Mouse (Mus musculus): ENCODE results near the gene Fmnl2. TPM values are rescaled to one million over a fixed set of nuclear protein-coding genes. Genes with fewer than 3 reads are reported as not detected.

The Fmnl2 gene
- total RNA-seq, 1 experiment = 13.6 TPM

- peaks cover 11% of the 10 kb centered on the region in 2 experiments for H3K4me1 ChIP-seq (ENCODE audit: control insufficient read depth in 2 of 2, insufficient read depth in 2 of 2, low read length in 2 of 2, poor library complexity in 1 of 2)
- H3K9me3 ChIP-seq (ENCODE audit: control insufficient read depth, insufficient read depth, low read depth, low read length) = no peaks in the 10 kb centered on the region
- no peak overlapping the region for H3K4me3 ChIP-seq (ENCODE audit: insufficient read depth in 1 of 2, low read depth in 1 of 2, low read length in 2 of 2, poor library complexity in 1 of 2, severe bottlenecking in 1 of 2)
- H3K36me3 ChIP-seq (ENCODE audit: control insufficient read depth, insufficient read depth, low read length, poor library complexity, severe bottlenecking) = no peaks in the 10 kb centered on the region
- no peak for DNase-seq (ENCODE audit: low read depth, low spot score)
- TF ChIP-seq CHD2 (IDR thresholded peaks at IDR 0.05; ENCODE audit: low read depth, low read length) (no peak), ZNF384 (IDR thresholded peaks at IDR 0.05; ENCODE audit: low read depth, low read length) (no peak), MAFK (IDR thresholded peaks at IDR 0.05; ENCODE audit: insufficient read depth, low read depth, low read length) (no peak), ZC3H11A (IDR thresholded peaks at IDR 0.05; ENCODE audit: borderline replicate concordance, low read depth, low read length) (no peak), HCFC1 (IDR thresholded peaks at IDR 0.05; ENCODE audit: borderline replicate concordance, insufficient read depth, low read length) (no peak)
- in situ Hi-C loops (cut with MboI; ENCODE audit: low sequenced_read_pairs in 2 of 2, unreplicated experiment in 2 of 2) = no loop called here
- H3K27ac ChIP-seq (ENCODE audit: insufficient read depth, low read depth, low read length, poor library complexity, severe bottlenecking) = no peak overlapping the region
- H3K9ac ChIP-seq (ENCODE audit: insufficient read depth, low read depth, low read length, poor library complexity, severe bottlenecking) = no peak overlapping the region
Measured at GRCm38 (mm10) chr2:52966227-52966626, 108.6 kb downstream of the Fmnl2 start.

GRCm38 (mm10) chr2:52966820-52967460 is 109.3 kb downstream of the Fmnl2 start:
- DNase-seq (ENCODE audit: low read depth, low spot score) = no peak

GRCm38 (mm10) chr2:52967461-52967823 is 109.8 kb downstream of the Fmnl2 start:
- no peaks in the 10 kb centered on the region for H3K9me3 ChIP-seq (ENCODE audit: control insufficient read depth, insufficient read depth, low read depth, low read length)
- in situ Hi-C loops (cut with MboI; ENCODE audit: low sequenced_read_pairs in 2 of 2, unreplicated experiment in 2 of 2) = no loop called here
- peaks cover 4 to 7% of the 10 kb centered on the region in 2 experiments; a peak in 3 of 4 replicates for H3K4me1 ChIP-seq (ENCODE audit: control insufficient read depth in 2 of 2, insufficient read depth in 2 of 2, low read length in 2 of 2, poor library complexity in 1 of 2)
- no peak for DNase-seq (ENCODE audit: low read depth, low spot score)
- H3K4me3 ChIP-seq (ENCODE audit: insufficient read depth in 1 of 2, low read depth in 1 of 2, low read length in 2 of 2, poor library complexity in 1 of 2, severe bottlenecking in 1 of 2) = no peak overlapping the region
- H3K36me3 ChIP-seq (ENCODE audit: control insufficient read depth, insufficient read depth, low read length, poor library complexity, severe bottlenecking) = no peaks in the 10 kb centered on the region
- no peak overlapping the region for H3K27ac ChIP-seq (ENCODE audit: insufficient read depth, low read depth, low read length, poor library complexity, severe bottlenecking)
- H3K9ac ChIP-seq (ENCODE audit: insufficient read depth, low read depth, low read length, poor library complexity, severe bottlenecking) = no peak overlapping the region
- TF ChIP-seq CHD2 (IDR thresholded peaks at IDR 0.05; ENCODE audit: low read depth, low read length) (no peak), ZNF384 (IDR thresholded peaks at IDR 0.05; ENCODE audit: low read depth, low read length) (no peak), MAFK (IDR thresholded peaks at IDR 0.05; ENCODE audit: insufficient read depth, low read depth, low read length) (no peak), HCFC1 (IDR thresholded peaks at IDR 0.05; ENCODE audit: borderline replicate concordance, insufficient read depth, low read length) (no peak), ZC3H11A (IDR thresholded peaks at IDR 0.05; ENCODE audit: borderline replicate concordance, low read depth, low read length) (no peak)

More at GRCm38 (mm10) chr2:52966820-52967460, 109.3 kb downstream of the Fmnl2 start:
- Histone ChIP-seq H3K36me3 (ENCODE audit: control insufficient read depth, insufficient read depth, low read length, poor library complexity, severe bottlenecking) (no peaks in the 10 kb centered on the region), H3K9me3 (ENCODE audit: control insufficient read depth, insufficient read depth, low read depth, low read length) (no peaks in the 10 kb centered on the region), H3K4me1 (ENCODE audit: control insufficient read depth in 2 of 2, insufficient read depth in 2 of 2, low read length in 2 of 2, poor library complexity in 1 of 2) (peaks cover 8% of the 10 kb centered on the region in 2 experiments; a peak in 3 of 4 replicates), H3K27ac (ENCODE audit: insufficient read depth, low read depth, low read length, poor library complexity, severe bottlenecking) (no peak overlapping the region), H3K9ac (ENCODE audit: insufficient read depth, low read depth, low read length, poor library complexity, severe bottlenecking) (no peak overlapping the region), H3K4me3 (ENCODE audit: insufficient read depth in 1 of 2, low read depth in 1 of 2, low read length in 2 of 2, poor library complexity in 1 of 2, severe bottlenecking in 1 of 2) (no peak overlapping the region)
- TF ChIP-seq HCFC1 (IDR thresholded peaks at IDR 0.05; ENCODE audit: borderline replicate concordance, insufficient read depth, low read length) (no peak), MAFK (IDR thresholded peaks at IDR 0.05; ENCODE audit: insufficient read depth, low read depth, low read length) (no peak), ZC3H11A (IDR thresholded peaks at IDR 0.05; ENCODE audit: borderline replicate concordance, low read depth, low read length) (no peak), ZNF384 (IDR thresholded peaks at IDR 0.05; ENCODE audit: low read depth, low read length) (no peak), CHD2 (IDR thresholded peaks at IDR 0.05; ENCODE audit: low read depth, low read length) (no peak)
- in situ Hi-C loops (cut with MboI; ENCODE audit: low sequenced_read_pairs in 2 of 2, unreplicated experiment in 2 of 2) = no loop called here

GRCm38 (mm10) chr2:52968884-52969283 is 111.2 kb downstream of the Fmnl2 start:
- H3K9ac ChIP-seq (ENCODE audit: insufficient read depth, low read depth, low read length, poor library complexity, severe bottlenecking) = no peak overlapping the region
- no peaks in the 10 kb centered on the region for H3K36me3 ChIP-seq (ENCODE audit: control insufficient read depth, insufficient read depth, low read length, poor library complexity, severe bottlenecking)
- H3K4me3 ChIP-seq (ENCODE audit: insufficient read depth in 1 of 2, low read depth in 1 of 2, low read length in 2 of 2, poor library complexity in 1 of 2, severe bottlenecking in 1 of 2) = no peak overlapping the region
- TF ChIP-seq ZC3H11A (IDR thresholded peaks at IDR 0.05; ENCODE audit: borderline replicate concordance, low read depth, low read length) (no peak), ZNF384 (IDR thresholded peaks at IDR 0.05; ENCODE audit: low read depth, low read length) (no peak), HCFC1 (IDR thresholded peaks at IDR 0.05; ENCODE audit: borderline replicate concordance, insufficient read depth, low read length) (no peak), CHD2 (IDR thresholded peaks at IDR 0.05; ENCODE audit: low read depth, low read length) (no peak)
- in situ Hi-C loops (cut with MboI; ENCODE audit: low sequenced_read_pairs in 2 of 2, unreplicated experiment in 2 of 2) = no loop called here
- no peaks in the 10 kb centered on the region for H3K9me3 ChIP-seq (ENCODE audit: control insufficient read depth, insufficient read depth, low read depth, low read length)
- peaks cover 2 to 4% of the 10 kb centered on the region in 2 experiments; a peak in 3 of 4 replicates for H3K4me1 ChIP-seq (ENCODE audit: control insufficient read depth in 2 of 2, insufficient read depth in 2 of 2, low read length in 2 of 2, poor library complexity in 1 of 2)
- H3K27ac ChIP-seq (ENCODE audit: insufficient read depth, low read depth, low read length, poor library complexity, severe bottlenecking) = no peak overlapping the region
- no peak for DNase-seq (ENCODE audit: low read depth, low spot score)
